Mouse (Mus musculus): ENCODE data around the gene Col28a1. TPM values are rescaled to one million over a fixed set of nuclear protein-coding genes. Genes with fewer than 3 reads are reported as not detected.

The Col28a1 gene
- polyA plus RNA-seq, 1 experiment, result not detected

GRCm38 (mm10) chr6:8074914-8075313, 117.5 kb downstream of the Col28a1 start:
- H3K4me3 ChIP-seq, result no peak overlapping the region
- H3K36me3 ChIP-seq (ENCODE audit: control insufficient read depth, insufficient read depth), result no peaks in the 10 kb centered on the region
- TF ChIP-seq TCF12 (IDR thresholded peaks at IDR 0.05; ENCODE audit: insufficient read depth, poor library complexity, severe bottlenecking), result no peak
- TF ChIP-seq REST (IDR thresholded peaks at IDR 0.05; ENCODE audit: insufficient read depth, insufficient read length), result no peak
- TF ChIP-seq CEBPB (IDR thresholded peaks at IDR 0.05; ENCODE audit: insufficient read depth, poor library complexity, severe bottlenecking), result no peak
- no peak for TF ChIP-seq MYOD1 (IDR thresholded peaks at IDR 0.05; ENCODE audit: control insufficient read depth in 1 of 3, insufficient read length in 2 of 3, low read depth in 2 of 3)
- TF ChIP-seq E2F4 (IDR thresholded peaks at IDR 0.05; ENCODE audit: insufficient read depth), result no peak
- no peak for TF ChIP-seq POLR2A (IDR thresholded peaks at IDR 0.05; ENCODE audit: insufficient read length, low read depth)
- no peak for TF ChIP-seq TCF3 (IDR thresholded peaks at IDR 0.05; ENCODE audit: insufficient read length, low read depth)
- no peak for TF ChIP-seq SRF (IDR thresholded peaks at IDR 0.05; ENCODE audit: control insufficient read depth, insufficient read length, low read depth)
- no peaks in the 10 kb centered on the region for H3K79me2 ChIP-seq (ENCODE audit: control insufficient read depth, insufficient read depth)
- H3ac ChIP-seq (ENCODE audit: control insufficient read depth, insufficient read length), result no peak overlapping the region
- H3K27me3 ChIP-seq (ENCODE audit: control insufficient read depth, insufficient read depth, insufficient read length), result no peaks in the 10 kb centered on the region
- no peak overlapping the region for H3K4me2 ChIP-seq (ENCODE audit: low read depth)

- TF ChIP-seq POLR2A (IDR thresholded peaks at IDR 0.05; ENCODE audit: insufficient read length, low read depth) (no peak), TCF3 (IDR thresholded peaks at IDR 0.05; ENCODE audit: insufficient read length, low read depth) (no peak), REST (IDR thresholded peaks at IDR 0.05; ENCODE audit: insufficient read depth, insufficient read length) (no peak), MAX (IDR thresholded peaks at IDR 0.05; ENCODE audit: low read depth) (no peak), CEBPB (IDR thresholded peaks at IDR 0.05; ENCODE audit: insufficient read depth, poor library complexity, severe bottlenecking) (no peak), TCF12 (IDR thresholded peaks at IDR 0.05; ENCODE audit: insufficient read depth, poor library complexity, severe bottlenecking) (no peak), MYOG (IDR thresholded peaks at IDR 0.05; ENCODE audit: control insufficient read depth in 1 of 3, insufficient read depth in 1 of 3, insufficient read length in 2 of 3, low read depth in 2 of 3) (no peak), MYOD1 (IDR thresholded peaks at IDR 0.05; ENCODE audit: control insufficient read depth in 1 of 3, insufficient read length in 2 of 3, low read depth in 2 of 3) (no peak), USF1 (IDR thresholded peaks at IDR 0.05; ENCODE audit: low read depth) (no peak), SRF (IDR thresholded peaks at IDR 0.05; ENCODE audit: control insufficient read depth, insufficient read length, low read depth) (no peak), POLR2AphosphoS2 (IDR thresholded peaks at IDR 0.05; ENCODE audit: insufficient read length, low read depth) (no peak), E2F4 (IDR thresholded peaks at IDR 0.05; ENCODE audit: insufficient read depth) (no peak)
- no peak overlapping the region for H3K4me3 ChIP-seq
- no peak overlapping the region for H3ac ChIP-seq (ENCODE audit: control insufficient read depth, insufficient read length)
- no peaks in the 10 kb centered on the region for H3K36me3 ChIP-seq (ENCODE audit: control insufficient read depth, insufficient read depth)
- H3K79me2 ChIP-seq (ENCODE audit: control insufficient read depth, insufficient read depth), result no peaks in the 10 kb centered on the region
- H3K27me3 ChIP-seq (ENCODE audit: control insufficient read depth, insufficient read depth, insufficient read length), result no peaks in the 10 kb centered on the region
- H3K4me2 ChIP-seq (ENCODE audit: low read depth), result no peak overlapping the region
Observed at GRCm38 (mm10) chr6:8068979-8069378, 123.4 kb downstream of the Col28a1 start.

GRCm38 (mm10) chr6:8068394-8068793, 124.0 kb downstream of the Col28a1 start:
- Histone ChIP-seq H3K4me2 (ENCODE audit: low read depth) (no peak overlapping the region), H3K36me3 (ENCODE audit: control insufficient read depth, insufficient read depth) (no peaks in the 10 kb centered on the region), H3K27me3 (ENCODE audit: control insufficient read depth, insufficient read depth, insufficient read length) (no peaks in the 10 kb centered on the region), H3K79me2 (ENCODE audit: control insufficient read depth, insufficient read depth) (no peaks in the 10 kb centered on the region), H3K4me3 (no peak overlapping the region), H3ac (ENCODE audit: control insufficient read depth, insufficient read length) (no peak overlapping the region)
- TF ChIP-seq MYOD1 (IDR thresholded peaks at IDR 0.05; ENCODE audit: control insufficient read depth in 1 of 3, insufficient read length in 2 of 3, low read depth in 2 of 3) (no peak), TCF12 (IDR thresholded peaks at IDR 0.05; ENCODE audit: insufficient read depth, poor library complexity, severe bottlenecking) (no peak), USF1 (IDR thresholded peaks at IDR 0.05; ENCODE audit: low read depth) (no peak), MYOG (IDR thresholded peaks at IDR 0.05; ENCODE audit: control insufficient read depth in 1 of 3, insufficient read depth in 1 of 3, insufficient read length in 2 of 3, low read depth in 2 of 3) (no peak), POLR2A (IDR thresholded peaks at IDR 0.05; ENCODE audit: insufficient read length, low read depth) (no peak), SRF (IDR thresholded peaks at IDR 0.05; ENCODE audit: control insufficient read depth, insufficient read length, low read depth) (no peak), TCF3 (IDR thresholded peaks at IDR 0.05; ENCODE audit: insufficient read length, low read depth) (no peak), E2F4 (IDR thresholded peaks at IDR 0.05; ENCODE audit: insufficient read depth) (no peak), MAX (IDR thresholded peaks at IDR 0.05; ENCODE audit: low read depth) (no peak), REST (IDR thresholded peaks at IDR 0.05; ENCODE audit: insufficient read depth, insufficient read length) (no peak), POLR2AphosphoS2 (IDR thresholded peaks at IDR 0.05; ENCODE audit: insufficient read length, low read depth) (no peak), CEBPB (IDR thresholded peaks at IDR 0.05; ENCODE audit: insufficient read depth, poor library complexity, severe bottlenecking) (no peak)

GRCm38 (mm10) chr6:8067124-8067523, 125.3 kb downstream of the Col28a1 start:
- Histone ChIP-seq H3K79me2 (ENCODE audit: control insufficient read depth, insufficient read depth) (no peaks in the 10 kb centered on the region), H3K4me2 (ENCODE audit: low read depth) (no peak overlapping the region), H3K4me3 (no peak overlapping the region), H3K36me3 (ENCODE audit: control insufficient read depth, insufficient read depth) (no peaks in the 10 kb centered on the region), H3ac (ENCODE audit: control insufficient read depth, insufficient read length) (no peak overlapping the region), H3K27me3 (ENCODE audit: control insufficient read depth, insufficient read depth, insufficient read length) (no peaks in the 10 kb centered on the region)
- TF ChIP-seq SRF (IDR thresholded peaks at IDR 0.05; ENCODE audit: control insufficient read depth, insufficient read length, low read depth) (no peak), TCF3 (IDR thresholded peaks at IDR 0.05; ENCODE audit: insufficient read length, low read depth) (no peak), E2F4 (IDR thresholded peaks at IDR 0.05; ENCODE audit: insufficient read depth) (no peak), MYOD1 (IDR thresholded peaks at IDR 0.05; ENCODE audit: control insufficient read depth in 1 of 3, insufficient read length in 2 of 3, low read depth in 2 of 3) (no peak), USF1 (IDR thresholded peaks at IDR 0.05; ENCODE audit: low read depth) (no peak), POLR2AphosphoS2 (IDR thresholded peaks at IDR 0.05; ENCODE audit: insufficient read length, low read depth) (no peak), TCF12 (IDR thresholded peaks at IDR 0.05; ENCODE audit: insufficient read depth, poor library complexity, severe bottlenecking) (no peak), REST (IDR thresholded peaks at IDR 0.05; ENCODE audit: insufficient read depth, insufficient read length) (no peak), POLR2A (IDR thresholded peaks at IDR 0.05; ENCODE audit: insufficient read length, low read depth) (no peak), MAX (IDR thresholded peaks at IDR 0.05; ENCODE audit: low read depth) (no peak), MYOG (IDR thresholded peaks at IDR 0.05; ENCODE audit: control insufficient read depth in 1 of 3, insufficient read depth in 1 of 3, insufficient read length in 2 of 3, low read depth in 2 of 3) (no peak), CEBPB (IDR thresholded peaks at IDR 0.05; ENCODE audit: insufficient read depth, poor library complexity, severe bottlenecking) (no peak)

Measured in myocyte (in vitro differentiated cells).